Mouse (Mus musculus) bone marrow macrophage, adult 2 months (primary cell): ENCODE results near the gene Ank.

Experiments
- CTCF ChIP-seq: IDR thresholded peaks from 2 replicates; pipeline ENCODE4 v1.5.1; 2012; ENCODE audit warnings: low read depth, mild to moderate bottlenecking, low read length, moderate library complexity
- POLR2A ChIP-seq: IDR thresholded peaks from 2 replicates; pipeline ENCODE4 v1.6.1; 2012; ENCODE audit warnings: mild to moderate bottlenecking, low read depth, low read length, borderline replicate concordance

DNA sequence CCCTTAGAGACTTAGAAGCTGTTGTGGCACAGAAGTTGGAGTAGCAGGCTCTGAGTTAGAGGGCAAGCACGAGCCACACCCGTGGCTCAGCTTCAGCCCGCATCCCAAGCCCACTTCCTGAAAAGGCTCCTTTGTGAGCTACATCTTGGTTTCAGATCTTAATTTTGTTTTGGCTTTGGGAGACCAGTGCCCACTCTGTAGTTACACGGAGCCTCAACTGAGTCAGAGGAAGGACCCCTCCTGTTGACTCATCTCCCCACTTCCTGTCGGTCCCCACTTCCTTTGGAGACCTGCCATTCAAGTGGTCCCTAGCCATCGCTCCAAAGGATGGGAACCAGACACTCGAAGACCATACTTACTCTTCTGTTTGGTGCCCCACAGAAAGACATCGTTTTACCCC, 51.5 kb downstream of the Ank start:
- TF ChIP-seq CTCF (no peak), POLR2A (no peak)
